Mouse (Mus musculus): ENCODE data around the gene Majin.

Majin gene

GRCm38 (mm10) chr19:6184131-6184530 lies at the start of gene Majin:
Gene Majin, plus strand, starts transcription at chr19:6184388.
- DNase-seq (ENCODE audit: low read depth) = no peak

GRCm38 (mm10) chr19:6136397-6136796 lies 47.8 kb upstream of the Majin start:
- DNase-seq (ENCODE audit: low read depth) = no peak

- DNase-seq (ENCODE audit: low read depth) = peak; percentile 30
Observed at GRCm38 (mm10) chr19:6139701-6140100, 44.5 kb upstream of the Majin start.

GRCm38 (mm10) chr19:6140374-6140677 lies 43.9 kb upstream of the Majin start:
- no peak for DNase-seq (ENCODE audit: low read depth)

GRCm38 (mm10) chr19:6140678-6141393 lies 43.4 kb upstream of the Majin start, which contains the start of gene Batf2:
Gene Batf2, plus strand, starts transcription at chr19:6140983.
- peak; percentile 97 for DNase-seq (ENCODE audit: low read depth)

- DNase-seq (ENCODE audit: low read depth) = peak; percentile 94
Observed at GRCm38 (mm10) chr19:6141394-6141749, 42.8 kb upstream of the Majin start, which contains the start of gene Arl2. Gene Arl2, minus strand, starts transcription at chr19:6141548.

- DNase-seq (ENCODE audit: low read depth) = no peak
Observed at GRCm38 (mm10) chr19:6144842-6145241, 39.3 kb upstream of the Majin start.

GRCm38 (mm10) chr19:6155174-6155573 lies 29.0 kb upstream of the Majin start:
- DNase-seq (ENCODE audit: low read depth) = no peak

- no peak for DNase-seq (ENCODE audit: low read depth)
Observed at GRCm38 (mm10) chr19:6156372-6156771, 27.8 kb upstream of the Majin start.

GRCm38 (mm10) chr19:6157220-6157619 lies 27.0 kb upstream of the Majin start:
- no peak for DNase-seq (ENCODE audit: low read depth)

- no peak for DNase-seq (ENCODE audit: low read depth)
Observed at GRCm38 (mm10) chr19:6163872-6164547, 20.2 kb upstream of the Majin start.

GRCm38 (mm10) chr19:6166750-6167149 lies 17.4 kb upstream of the Majin start:
- DNase-seq (ENCODE audit: low read depth) = peak; percentile 11

GRCm38 (mm10) chr19:6171215-6171614 lies 13.0 kb upstream of the Majin start:
- DNase-seq (ENCODE audit: low read depth) = no peak

GRCm38 (mm10) chr19:6174771-6175170 lies 9.4 kb upstream of the Majin start:
- DNase-seq (ENCODE audit: low read depth) = no peak

- no peak for DNase-seq (ENCODE audit: low read depth)
Observed at GRCm38 (mm10) chr19:6178775-6179174, 5.4 kb upstream of the Majin start.

- DNase-seq (ENCODE audit: low read depth) = no peak
Observed at GRCm38 (mm10) chr19:6181629-6182028, 2.6 kb upstream of the Majin start.

- no peak for DNase-seq (ENCODE audit: low read depth)
Observed at GRCm38 (mm10) chr19:6182534-6182933, 1.7 kb upstream of the Majin start.

- no peak for DNase-seq (ENCODE audit: low read depth)
Observed at GRCm38 (mm10) chr19:6204265-6204664, 20.1 kb downstream of the Majin start.

- DNase-seq (ENCODE audit: low read depth) = no peak
Observed at GRCm38 (mm10) chr19:6206716-6207115, 22.5 kb downstream of the Majin start.

GRCm38 (mm10) chr19:6216046-6216705 lies 32.0 kb downstream of the Majin start:
- DNase-seq (ENCODE audit: low read depth) = no peak

- DNase-seq (ENCODE audit: low read depth) = no peak
Observed at GRCm38 (mm10) chr19:6218606-6219005, 34.4 kb downstream of the Majin start.

GRCm38 (mm10) chr19:6226135-6226534 lies 41.9 kb downstream of the Majin start, which contains the start of gene Gpha2:
Gene Gpha2, plus strand, starts transcription at chr19:6226380.
- DNase-seq (ENCODE audit: low read depth) = no peak

- no peak for DNase-seq (ENCODE audit: low read depth)
Observed at GRCm38 (mm10) chr19:6226763-6227162, 42.6 kb downstream of the Majin start.

Measured in naive thymus-derived CD4-positive, alpha-beta T cell, adult 2 months (primary cell).